Comparison of ENCODE assay signal across 8 mouse cellular contexts in the genomic region with DNA sequence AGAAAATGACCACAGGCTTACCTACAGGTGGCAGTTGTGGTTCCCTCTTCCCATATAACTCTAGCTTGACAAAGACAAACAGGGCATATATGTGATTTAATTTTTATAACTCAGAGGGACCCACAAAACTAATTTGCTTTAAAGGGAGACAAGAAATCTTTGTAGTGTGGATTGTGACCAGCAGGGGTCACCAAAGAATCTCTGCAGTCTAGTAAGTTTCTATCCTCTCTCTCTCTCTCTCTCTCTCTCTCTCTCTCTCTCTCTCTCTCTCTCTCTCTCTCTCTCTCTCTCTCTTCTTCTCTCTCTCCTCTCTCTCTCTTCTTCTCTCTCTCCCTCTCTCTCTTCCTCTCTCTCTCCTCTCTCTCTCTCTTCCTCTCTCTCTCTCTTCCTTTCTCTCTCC. TPM values are rescaled to one million over a fixed set of nuclear protein-coding genes. Genes with fewer than 3 reads are reported as not detected.
A peak's percentile ranks its signal among the peaks of the same experiment; 100 is the strongest.
DNase-seq lines count a peak whose midpoint lies in the region; ATAC-seq lines count a peak whose summit lies in the region.

No protein-coding gene starts in this region.

- peak; percentile 37 for DNase-seq in adrenal gland, postnatal 14 days
- no peak for DNase-seq in adrenal gland, adult 8-10 months
- DNase-seq in layer of hippocampus, adult 11-12 months (ENCODE audit: low spot score): peak; percentile 70
- DNase-seq in layer of hippocampus, adult 9-10 months (ENCODE audit: low spot score): no peak
- DNase-seq in ZHBTc4 (ENCODE audit: low read depth, low spot score): peak; percentile 21
- DNase-seq in heart, postnatal 4 days: peak; percentile 58
- DNase-seq in thymus, postnatal 4 days: peak; percentile 74

- peak; percentile 65 for ATAC-seq in megakaryocyte progenitor cell, adult 5-6 weeks (replicated peaks; ENCODE audit: poor library complexity)

RNA-seq across cellular contexts. Expression of gene Zp3r, which starts 53.5 kb away (rescaled TPM):
- total RNA-seq in adrenal gland, postnatal 14 days (2021): not detected in 2 replicates
- not detected for total RNA-seq in adrenal gland, adult 8-10 months (2022)
- total RNA-seq in heart, postnatal 4 days (2021): not detected
- total RNA-seq in megakaryocyte progenitor cell, adult 5-6 weeks (2015): not detected in 2 replicates
- not detected in 2 replicates for total RNA-seq in megakaryocyte progenitor cell, adult 5-6 weeks (2017)

Comparison
In these comparisons a context has a peak if more than half of its experiments do, and no peak if none do; other contexts are left out.
1. DNase-seq: peak in adrenal gland, postnatal 14 days (single experiment), layer of hippocampus, adult 11-12 months (single experiment), ZHBTc4 (single experiment), heart, postnatal 4 days (single experiment) and thymus, postnatal 4 days (single experiment); none in adrenal gland, adult 8-10 months (single experiment) and layer of hippocampus, adult 9-10 months (single experiment).